Mouse (Mus musculus) macrophage (primary cell): ENCODE results near the gene Plpp6. TPM values are rescaled to one million over a fixed set of nuclear protein-coding genes. Genes with fewer than 3 reads are reported as not detected.
"Not testable (repeated sequence)": the region's sequence is repeated elsewhere in the genome, so short reads cannot be mapped to it uniquely, and the experiment has no call there.

Experiments
- H3K27ac ChIP-seq: fragments of 350-480 bp; formaldehyde crosslinking; 2 replicates; pipeline ENCODE4 v1.9.0; 2021
- H3K36me3 ChIP-seq: fragments of 350-480 bp; formaldehyde crosslinking; 2 replicates; pipeline ENCODE4 v1.9.0; 2021; ENCODE audit errors: inconsistent target
- H3K4me3 ChIP-seq: fragments of 350-480 bp; formaldehyde crosslinking; 2 replicates; pipeline ENCODE4 v1.9.0; 2021; ENCODE audit errors: inconsistent target
- H3K79me2 ChIP-seq: fragments of 350-480 bp; formaldehyde crosslinking; 2 replicates; pipeline ENCODE4 v1.9.0; 2021; ENCODE audit errors: inconsistent target
- WGBS: methylation state at CpG from one replicate; pipeline ENCODE4 v1.1.7; 2026; ENCODE audit warnings: inconsistent platforms; ENCODE audit not compliant: missing documents; 5-methylcytosine and 5-hydroxymethylcytosine counted together
- polyA plus RNA-seq: library from polyadenylated mRNA; stranded (reverse); fragments of 250-400 nt; gene quantifications from 3 replicates; pipeline ENCODE4 v1.2.4, GENCODE M21; 2018; ENCODE audit warnings: inconsistent platforms

Plpp6 gene
- polyA plus RNA-seq, 1 experiment from 2014 or later, result 10.5 TPM

DNA sequence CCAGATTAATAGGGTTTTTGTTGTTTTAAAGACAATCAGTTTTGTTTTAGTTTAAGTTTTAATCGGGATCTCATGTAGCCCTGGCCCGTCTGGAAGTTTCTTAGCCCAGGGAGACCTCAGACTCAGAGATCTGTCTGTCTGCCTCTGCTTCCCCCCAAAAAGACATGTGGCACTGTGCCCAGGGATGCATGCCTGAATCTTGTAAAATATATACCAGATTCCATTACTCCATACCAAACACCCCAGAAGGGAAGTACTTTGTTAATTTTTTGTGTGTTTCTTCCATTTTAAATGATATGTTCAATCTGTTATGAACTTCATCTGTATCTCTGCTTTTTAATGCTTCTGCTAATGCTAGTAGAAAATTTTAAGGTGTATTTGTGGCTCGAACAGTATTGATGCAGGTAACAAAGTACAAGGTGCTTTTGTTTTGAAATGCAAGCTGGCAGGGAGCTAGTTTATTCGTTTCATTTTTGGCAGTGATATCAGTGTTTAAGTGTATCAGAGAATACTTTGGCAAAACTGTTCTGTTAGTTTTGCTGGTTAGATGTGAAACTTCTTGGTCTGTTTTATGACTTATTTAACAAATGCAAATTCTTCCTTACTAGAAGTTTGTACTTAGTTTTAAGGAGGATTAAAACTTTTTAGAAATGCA is 34.4 kb downstream of the Plpp6 start:
- peaks cover 48% of the 10 kb centered on the region; the same call in 1 of the 2 replicates for H3K36me3 ChIP-seq
- no peak overlapping the region for H3K27ac ChIP-seq
- H3K79me2 ChIP-seq, result peaks cover 89% of the 10 kb centered on the region
- WGBS, result 91% methylated on average over 4 of the region's 4 CpGs
- no peak overlapping the region for H3K4me3 ChIP-seq

DNA sequence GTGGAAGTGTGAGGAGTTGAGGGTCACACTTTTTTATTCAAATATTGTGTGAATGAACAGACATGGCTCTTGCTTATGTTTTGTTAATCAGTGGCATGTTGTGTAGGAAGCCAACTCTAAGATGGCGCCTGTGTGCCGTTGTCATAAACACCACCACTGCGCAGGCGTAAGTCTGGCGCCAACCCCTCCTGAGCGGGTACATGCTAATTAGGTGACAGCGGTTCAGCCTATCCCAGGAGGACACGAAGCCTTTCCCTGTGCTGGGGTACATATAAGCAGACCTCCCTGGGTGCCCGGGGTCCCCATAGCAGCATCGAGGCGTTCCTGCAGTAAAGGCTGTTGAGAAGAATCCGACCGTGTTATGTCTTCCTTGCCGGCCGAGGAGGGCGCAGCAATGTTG is 36.6 kb downstream of the Plpp6 start:
- WGBS, result 94% methylated on average over 12 of the region's 16 CpGs
- Histone ChIP-seq H3K79me2 (peaks cover 82% of the 10 kb centered on the region; the same call in 1 of the 2 replicates), H3K36me3 (peaks cover 39% of the 10 kb centered on the region; the same call in 1 of the 2 replicates)
- H3K27ac ChIP-seq, H3K4me3 ChIP-seq: not testable (repeated sequence)

- Histone ChIP-seq H3K4me3 (no peak overlapping the region), H3K36me3 (peaks cover 28% of the 10 kb centered on the region; the same call in 1 of the 2 replicates), H3K27ac (no peak overlapping the region), H3K79me2 (peaks cover 14% of the 10 kb centered on the region; the same call in 1 of the 2 replicates)
- WGBS, result 100% methylated on average over 3 of the region's 3 CpGs
Observed at GRCm38 (mm10) chr19:29008069-29008706, 44.4 kb downstream of the Plpp6 start.

GRCm38 (mm10) chr19:29009046-29009445 is 45.3 kb downstream of the Plpp6 start:
- peaks cover 12% of the 10 kb centered on the region; the same call in 1 of the 2 replicates for H3K79me2 ChIP-seq
- WGBS, result 94% methylated on average over 11 of the region's 11 CpGs
- no peak overlapping the region for H3K4me3 ChIP-seq
- peaks cover 28% of the 10 kb centered on the region for H3K36me3 ChIP-seq
- no peak overlapping the region for H3K27ac ChIP-seq

DNA sequence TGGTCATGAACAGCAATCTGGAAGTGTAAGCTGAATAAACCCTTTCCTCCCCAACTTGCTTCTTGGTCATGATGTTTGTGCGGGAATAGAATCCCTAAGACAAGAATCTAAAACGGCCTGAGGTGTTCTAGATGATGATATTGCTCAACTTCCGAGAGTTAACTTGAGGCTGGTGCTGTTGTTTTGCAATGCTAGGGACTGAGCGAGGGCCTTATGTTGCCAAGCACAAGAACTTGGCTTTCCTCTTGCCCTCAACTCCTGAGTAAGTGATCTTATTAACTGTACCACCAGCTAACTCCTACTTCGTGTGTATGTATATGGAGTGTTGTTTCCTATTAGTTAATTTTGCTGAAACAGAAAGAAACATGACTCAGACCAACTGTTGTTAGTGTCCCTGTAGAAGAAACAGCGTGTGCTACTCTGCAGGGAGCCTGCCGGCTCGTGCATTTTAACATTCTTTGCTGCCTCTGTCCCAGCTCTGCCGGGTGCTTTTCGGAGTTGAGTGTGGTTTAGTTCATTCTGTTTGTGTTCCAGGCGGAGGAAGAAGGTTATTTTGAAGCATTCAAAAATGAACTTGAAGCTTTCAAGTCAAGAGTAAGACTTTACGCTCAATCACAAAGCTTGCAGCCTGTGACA is 47.7 kb downstream of the Plpp6 start:
- H3K36me3 ChIP-seq, result peaks cover 43% of the 10 kb centered on the region
- no peak overlapping the region for H3K27ac ChIP-seq
- H3K4me3 ChIP-seq, result no peak overlapping the region
- 63% methylated on average over 12 of the region's 12 CpGs for WGBS
- H3K79me2 ChIP-seq, result no peaks in the 10 kb centered on the region

DNA sequence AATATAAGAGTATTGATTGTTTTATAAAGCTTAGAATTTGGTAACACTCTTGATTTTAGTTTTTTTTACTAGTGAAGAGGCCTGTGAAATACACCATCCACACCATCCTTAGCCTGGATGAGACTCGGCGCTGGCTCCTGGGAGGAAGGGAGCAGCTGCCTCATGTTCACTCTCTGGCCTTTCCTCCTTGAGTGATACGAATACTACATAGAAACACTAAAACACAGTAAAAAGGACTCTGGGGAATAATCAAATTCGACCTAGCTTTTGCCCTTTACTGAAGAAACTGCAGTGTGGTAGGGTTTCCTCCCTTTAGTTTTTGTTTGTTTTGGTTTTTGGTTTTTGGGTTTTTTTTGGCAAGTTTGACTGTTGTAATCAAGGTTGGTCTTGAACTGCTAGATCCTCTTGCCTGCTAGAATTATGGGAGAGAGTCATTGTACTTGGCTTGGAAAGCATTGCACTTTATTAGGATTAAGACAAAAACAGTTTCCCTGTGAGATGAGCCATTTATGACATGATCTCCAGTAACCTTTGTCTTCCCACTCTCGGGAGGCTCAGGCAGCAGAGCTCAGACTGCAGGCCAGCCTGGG is 50.8 kb downstream of the Plpp6 start:
- H3K4me3 ChIP-seq, result no peak overlapping the region
- H3K36me3 ChIP-seq, result peaks cover 43% of the 10 kb centered on the region
- 100% methylated on average over 5 of the region's 5 CpGs for WGBS
- no peak overlapping the region for H3K27ac ChIP-seq
- no peaks in the 10 kb centered on the region for H3K79me2 ChIP-seq

GRCm38 (mm10) chr19:29015410-29016203 is 51.9 kb downstream of the Plpp6 start:
- Histone ChIP-seq H3K27ac (no peak overlapping the region), H3K4me3 (no peak overlapping the region), H3K79me2 (no peaks in the 10 kb centered on the region), H3K36me3 (peaks cover 47% of the 10 kb centered on the region)
- 95% methylated on average over 8 of the region's 8 CpGs for WGBS

DNA sequence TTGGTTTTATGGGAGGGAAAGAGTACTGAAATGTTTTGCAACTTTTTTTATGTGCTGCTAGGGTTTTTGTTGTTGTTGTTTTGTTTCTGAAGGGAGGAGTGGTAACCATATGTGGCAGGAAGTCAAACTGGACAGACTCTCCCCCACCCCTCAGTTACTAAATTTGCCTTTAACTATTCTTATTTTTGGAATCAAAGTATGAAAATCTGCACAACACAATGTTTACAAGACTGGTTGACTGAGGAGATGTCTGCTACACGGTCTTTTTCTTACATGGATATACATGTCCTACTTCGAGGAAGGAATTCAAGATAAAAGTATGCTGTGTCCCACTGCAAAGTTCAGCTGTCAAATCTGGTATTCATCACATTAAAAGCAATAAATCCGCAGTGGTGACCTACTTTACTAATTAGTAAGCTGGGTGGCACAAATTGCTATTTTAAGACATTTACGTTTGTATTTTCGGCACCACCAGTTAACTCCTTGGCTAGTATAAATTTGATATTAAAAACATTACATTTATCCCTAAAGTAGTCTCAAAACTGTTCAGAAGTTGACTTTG is 52.5 kb downstream of the Plpp6 start:
- H3K36me3 ChIP-seq, result peaks cover 52% of the 10 kb centered on the region
- 96% methylated on average over 5 of the region's 5 CpGs for WGBS
- H3K27ac ChIP-seq, result no peak overlapping the region
- H3K4me3 ChIP-seq, result no peak overlapping the region
- no peaks in the 10 kb centered on the region for H3K79me2 ChIP-seq

Other genes with a start within 250 kb of the Plpp6 start
- not detected in 3 replicates for gene Slc1a1, start 128.9 kb upstream of the Plpp6 start, polyA plus RNA-seq
- 0.27 to 0.75 TPM in 2 of 3 replicates, not detected in the other for gene 4430402I18Rik, start 3.8 kb downstream of the Plpp6 start, polyA plus RNA-seq
- 15.5 to 19.2 TPM (median 18.1 TPM) in 3 replicates for gene Cdc37l1, start 26.4 kb downstream of the Plpp6 start, polyA plus RNA-seq
- 36.0 to 43.1 TPM (median 41.6 TPM) in 3 replicates for gene Ak3, start 84.0 kb downstream of the Plpp6 start, polyA plus RNA-seq
- 5.0 to 11.9 TPM (median 5.2 TPM) in 3 replicates for gene Rcl1, start 137.4 kb downstream of the Plpp6 start, polyA plus RNA-seq